Mouse (Mus musculus) lung, postnatal 4 days (tissue): ENCODE data around the gene Ccdc51.

Experiments used
- DNase-seq, 2 experiments: peaks; one replicate each; pipeline ENCODE4 v3.0.0; 2021

Gene Ccdc51

DNA sequence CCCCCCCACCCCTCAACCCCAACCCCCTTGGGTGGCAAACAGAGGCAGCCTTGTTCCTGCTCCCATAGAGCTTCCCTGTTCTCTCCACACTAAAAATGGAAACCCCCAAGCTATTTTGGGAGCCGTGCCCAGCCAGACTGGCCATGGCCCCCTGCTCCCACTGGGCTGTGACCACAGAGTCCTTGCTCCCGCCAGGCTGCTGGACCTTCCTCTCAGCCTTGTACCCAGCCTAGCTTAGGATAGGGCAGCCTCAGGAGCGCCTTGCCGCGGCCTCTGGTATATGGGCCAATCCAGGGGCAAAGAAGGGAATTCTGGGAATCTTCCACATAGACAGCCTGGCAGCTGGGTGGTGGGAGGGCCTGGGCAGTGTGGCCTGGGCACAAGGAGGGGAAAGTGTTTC lies 15.5 kb downstream of the Ccdc51 start:
- DNase-seq = peak in 1 of 2 experiments; percentile 59

GRCm38 (mm10) chr9:109098366-109098765 lies 16.1 kb downstream of the Ccdc51 start:
- DNase-seq = peak in 1 of 2 experiments; percentile 22

DNA sequence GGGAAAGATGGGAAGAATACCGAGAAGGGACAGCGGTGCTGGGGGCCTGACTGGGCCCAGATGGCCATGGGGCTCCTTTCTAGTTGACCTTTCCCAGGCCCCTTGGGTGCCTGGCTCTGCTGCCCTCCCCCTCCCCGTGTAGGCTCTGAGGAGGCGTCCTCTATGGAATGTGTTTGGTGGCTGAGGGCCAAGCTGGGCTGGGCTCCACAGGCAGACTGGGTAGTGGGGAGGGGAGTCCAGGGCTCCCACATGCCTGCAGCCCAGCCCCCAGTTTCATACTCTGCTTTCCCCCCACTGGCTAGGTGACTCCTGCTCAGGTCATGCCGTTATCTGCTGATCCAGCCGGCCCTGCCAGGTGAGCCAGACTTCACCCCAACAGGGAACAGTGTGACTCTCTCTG lies 16.7 kb downstream of the Ccdc51 start:
- DNase-seq = peak; percentile 79 to 86

GRCm38 (mm10) chr9:109100307-109100928 lies 18.1 kb downstream of the Ccdc51 start:
- DNase-seq = peak in 1 of 2 experiments; percentile 22

DNA sequence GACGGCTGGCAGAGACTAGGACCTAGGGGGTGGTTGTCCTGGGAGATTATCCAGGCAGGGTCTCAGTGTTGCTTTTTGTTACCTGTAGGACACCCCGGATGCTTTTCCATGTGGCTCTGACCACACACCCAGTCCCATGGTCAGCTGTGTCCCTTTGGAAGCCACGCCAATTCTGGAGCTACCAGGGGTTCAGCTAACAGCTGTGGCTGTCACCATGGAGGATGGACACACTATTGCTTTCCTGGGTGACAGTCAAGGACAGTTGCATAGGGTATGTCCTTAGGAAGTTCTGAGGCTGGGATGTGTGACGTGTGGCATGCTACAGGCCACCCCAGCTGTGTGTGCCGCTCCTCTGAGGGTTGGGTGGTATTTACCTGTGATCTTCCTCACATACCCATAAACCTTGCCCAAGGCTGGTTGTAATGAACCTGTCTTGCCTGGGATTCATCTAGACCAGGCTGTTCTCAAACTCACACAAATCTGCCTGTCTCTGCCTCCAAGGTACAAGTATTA lies 19.7 kb downstream of the Ccdc51 start:
- peak in 1 of 2 experiments; percentile 16 for DNase-seq

DNA sequence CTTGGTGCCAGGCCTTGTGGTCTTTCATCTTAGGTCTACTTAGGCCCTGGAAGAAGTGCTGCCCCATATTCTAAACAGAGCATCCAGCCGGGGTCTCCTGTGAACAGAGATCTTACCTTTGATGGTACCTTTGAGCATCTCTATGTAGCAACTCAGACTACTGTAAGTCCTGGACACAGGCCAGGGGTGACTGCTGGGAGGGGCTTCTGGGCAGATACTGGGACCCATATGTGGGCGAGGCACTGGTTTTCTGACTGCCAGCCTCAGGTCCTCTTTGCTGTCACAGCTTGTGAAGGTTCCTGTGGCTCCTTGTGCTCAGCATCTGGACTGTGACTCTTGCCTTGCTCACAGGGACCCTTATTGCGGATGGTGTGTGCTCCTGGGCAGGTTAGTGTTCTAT lies 20.2 kb downstream of the Ccdc51 start:
- no peak for DNase-seq

DNA sequence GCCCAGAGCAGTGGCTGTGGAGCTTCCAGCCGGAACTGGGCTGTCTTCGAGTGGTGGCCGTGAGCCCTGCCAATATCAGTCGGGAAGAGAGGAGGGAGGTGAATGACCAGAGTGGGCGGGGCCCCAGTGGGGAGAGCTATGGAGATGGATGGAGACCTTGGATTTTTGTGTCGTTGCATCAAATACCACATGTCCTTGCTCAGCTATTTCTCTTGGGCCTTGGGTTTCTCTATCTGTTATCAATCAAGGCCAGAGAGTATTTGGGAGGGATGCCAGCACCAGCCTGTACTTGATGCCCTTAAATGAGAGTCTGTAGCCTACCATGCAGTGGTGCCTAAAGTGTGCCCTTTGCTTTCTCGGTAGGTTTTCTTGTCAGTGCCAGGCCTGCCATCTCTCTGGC lies 21.0 kb downstream of the Ccdc51 start:
- DNase-seq = peak in 1 of 2 experiments; percentile 40

DNA sequence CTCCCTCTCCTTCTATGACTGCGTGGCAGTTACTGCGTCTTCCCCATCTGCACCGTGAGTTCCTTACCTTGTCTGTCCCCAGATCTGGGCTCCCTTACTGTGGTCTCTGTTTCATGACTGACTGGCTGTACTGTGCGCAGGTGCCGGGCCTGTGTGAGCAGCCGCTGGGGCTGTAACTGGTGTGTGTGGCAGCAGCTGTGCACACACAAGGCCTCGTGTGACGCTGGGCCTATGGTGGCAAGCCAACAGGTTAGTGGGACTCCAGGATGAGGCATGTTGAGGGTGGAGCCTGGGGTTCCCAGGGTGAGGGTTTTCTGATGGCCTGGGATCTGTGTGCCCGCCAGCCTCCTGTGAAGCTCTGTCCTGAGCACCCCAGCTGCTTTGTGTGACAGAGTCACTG lies 21.8 kb downstream of the Ccdc51 start:
- peak in 1 of 2 experiments; percentile 20 for DNase-seq

GRCm38 (mm10) chr9:109105011-109105410 lies 22.7 kb downstream of the Ccdc51 start:
- peak; percentile 38 to 64 for DNase-seq

DNA sequence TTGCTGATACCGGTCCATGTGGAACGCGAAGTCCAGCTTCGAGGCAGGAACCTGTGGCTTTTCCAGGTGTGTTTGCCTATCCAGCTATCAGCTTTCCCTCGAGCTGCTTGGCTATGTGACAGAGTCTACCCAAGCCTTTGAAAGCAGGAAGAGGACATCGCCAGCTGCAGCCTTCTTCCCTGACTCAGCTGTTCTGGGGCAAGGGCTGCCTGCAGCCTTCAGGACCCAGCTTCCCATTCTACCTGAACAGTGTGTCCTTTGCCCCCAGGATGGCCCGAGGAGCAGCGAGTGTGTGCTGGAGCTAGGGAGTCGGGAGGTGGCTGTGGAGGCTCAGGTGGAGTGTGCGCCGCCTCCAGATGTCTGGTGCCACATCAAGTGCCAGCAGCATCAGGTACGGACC lies 23.4 kb downstream of the Ccdc51 start:
- DNase-seq = no peak

GRCm38 (mm10) chr9:109107341-109107740 lies 25.0 kb downstream of the Ccdc51 start:
- DNase-seq = no peak

GRCm38 (mm10) chr9:109110240-109110639 lies 27.9 kb downstream of the Ccdc51 start:
- DNase-seq = peak in 1 of 2 experiments; percentile 18

GRCm38 (mm10) chr9:109111101-109111500 lies 28.8 kb downstream of the Ccdc51 start:
- no peak for DNase-seq

- no peak for DNase-seq
Measured at GRCm38 (mm10) chr9:109111591-109111990, 29.3 kb downstream of the Ccdc51 start.

GRCm38 (mm10) chr9:109113331-109113730 lies 31.0 kb downstream of the Ccdc51 start:
- no peak for DNase-seq

- DNase-seq = no peak
Measured at GRCm38 (mm10) chr9:109114276-109114675, 32.0 kb downstream of the Ccdc51 start.

- DNase-seq = no peak
Measured at GRCm38 (mm10) chr9:109114871-109115270, 32.6 kb downstream of the Ccdc51 start.

DNA sequence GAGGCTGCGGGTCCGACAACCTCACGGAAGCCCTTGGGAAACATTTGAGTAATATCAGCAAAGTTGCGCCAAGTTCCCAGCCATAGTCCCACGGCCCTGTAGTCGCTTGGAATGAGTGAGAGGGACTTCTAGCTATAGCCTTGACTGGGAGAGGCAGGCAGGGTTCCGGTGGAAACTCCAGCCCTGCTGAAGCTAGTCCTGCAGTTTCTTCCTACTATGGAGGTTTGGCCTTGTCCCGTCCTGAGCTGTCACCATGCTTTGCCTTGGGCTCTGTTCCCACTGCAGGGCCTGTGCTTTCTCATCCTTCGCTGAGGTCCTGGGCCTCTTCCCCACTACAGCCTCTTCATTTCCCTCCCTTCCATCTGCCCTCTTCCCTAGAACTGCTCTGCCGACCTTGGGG lies 33.9 kb downstream of the Ccdc51 start:
- no peak for DNase-seq

DNA sequence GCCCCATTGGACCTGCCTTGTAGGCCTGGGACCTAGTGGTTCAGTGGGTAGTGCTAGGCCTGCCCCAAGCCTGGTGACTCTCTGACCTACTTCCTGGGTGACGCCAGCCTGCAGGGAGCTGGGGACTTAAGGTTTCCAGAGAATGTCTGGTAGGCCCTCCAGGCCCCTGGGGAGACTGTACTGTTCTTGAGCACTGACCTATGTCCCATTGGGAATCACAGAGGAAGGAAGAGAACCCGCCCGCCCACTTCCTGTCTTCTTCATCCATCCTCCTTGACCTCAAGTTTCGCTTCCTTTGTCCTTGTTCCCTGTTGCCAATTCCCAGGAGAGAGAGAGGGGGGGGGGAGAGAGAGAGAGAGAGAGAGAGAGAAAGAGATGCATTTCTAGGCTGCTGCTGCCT lies 35.8 kb downstream of the Ccdc51 start:
- peak; percentile 59 to 73 for DNase-seq

DNA sequence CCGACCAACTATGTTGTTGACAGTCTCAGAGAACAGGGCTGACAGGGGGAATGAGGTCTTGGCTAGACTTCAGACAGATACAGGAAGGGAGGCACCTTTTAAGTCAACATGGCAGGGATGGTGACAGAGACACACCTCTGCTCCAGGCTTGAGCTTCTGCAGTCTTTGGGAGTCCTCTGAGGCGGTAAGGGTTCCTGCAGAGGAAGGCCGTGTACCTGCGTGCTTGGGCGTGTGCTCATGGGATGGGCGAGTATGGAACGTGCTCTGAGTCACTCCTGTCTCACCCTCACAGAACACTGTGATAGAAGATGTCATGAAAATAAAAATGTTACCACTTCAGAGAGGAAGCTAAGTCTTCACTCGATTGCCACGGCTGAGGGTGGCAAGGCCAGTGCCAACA lies 37.3 kb downstream of the Ccdc51 start:
- DNase-seq = no peak

DNA sequence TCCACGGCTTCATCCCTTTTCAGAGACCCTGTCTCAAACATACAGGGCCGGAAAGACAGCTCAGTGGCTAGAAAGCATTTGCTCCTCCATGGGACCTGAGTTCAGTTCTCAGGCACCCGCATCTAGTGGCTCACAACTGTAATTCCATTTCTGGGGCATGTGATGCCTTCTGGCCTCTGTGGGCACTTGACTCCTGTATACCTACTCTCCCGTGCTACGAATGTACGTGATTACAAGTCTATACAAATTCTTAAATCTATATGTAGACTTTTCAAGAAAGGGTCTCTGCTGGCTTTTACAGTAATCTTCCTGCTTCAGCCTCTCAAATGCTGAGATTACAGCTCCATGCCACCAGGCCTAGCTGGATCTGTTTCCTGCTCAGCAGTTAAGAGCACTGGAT lies 38.7 kb downstream of the Ccdc51 start:
- no peak for DNase-seq

DNA sequence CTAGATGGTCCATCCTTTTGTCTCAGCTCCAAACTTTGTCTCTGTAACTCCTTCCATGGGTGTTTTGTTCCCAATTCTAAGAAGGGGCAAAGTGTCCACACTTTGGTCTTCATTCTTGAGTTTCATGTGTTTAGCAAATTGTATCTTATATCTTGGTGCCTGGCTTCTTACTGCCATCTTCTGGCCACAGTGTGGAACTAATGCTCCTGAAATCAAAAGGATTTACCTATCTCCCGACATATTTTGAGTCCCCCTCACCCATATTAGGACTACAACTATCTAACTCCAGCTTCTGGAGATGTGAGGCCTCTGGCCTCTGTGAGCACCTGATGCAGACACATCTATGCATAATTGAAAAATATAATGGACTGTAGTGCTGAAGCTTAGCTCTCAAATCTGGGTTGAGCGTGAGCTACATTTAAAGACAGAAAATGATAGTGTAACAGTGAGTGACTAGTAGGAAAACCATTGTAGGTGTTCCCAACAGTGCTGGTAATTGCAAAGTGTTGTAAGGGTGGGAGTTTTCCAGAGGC lies 40.3 kb downstream of the Ccdc51 start:
- peak in 1 of 2 experiments; percentile 47 for DNase-seq

- DNase-seq = no peak
Measured at GRCm38 (mm10) chr9:109123266-109123665, 41.0 kb downstream of the Ccdc51 start.

DNA sequence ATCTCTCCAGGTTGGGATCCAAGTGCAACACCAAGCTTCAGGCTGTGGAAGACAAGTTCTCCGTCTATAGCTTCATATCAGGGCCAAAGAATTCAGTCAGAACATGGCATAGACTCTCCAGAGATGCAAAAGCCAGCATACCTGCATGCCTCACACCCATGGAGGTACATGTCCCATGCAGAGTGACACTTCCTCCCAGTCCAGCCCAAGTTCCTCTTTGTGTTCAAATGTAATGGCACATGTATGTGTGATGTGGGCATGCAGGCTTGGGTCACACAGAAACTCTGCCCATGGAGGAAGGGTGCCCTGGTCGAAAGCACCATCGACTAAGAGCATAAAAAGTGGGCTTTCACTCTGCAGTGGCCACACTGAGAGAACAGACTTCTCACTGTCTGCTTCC lies 41.9 kb downstream of the Ccdc51 start:
- no peak for DNase-seq

DNA sequence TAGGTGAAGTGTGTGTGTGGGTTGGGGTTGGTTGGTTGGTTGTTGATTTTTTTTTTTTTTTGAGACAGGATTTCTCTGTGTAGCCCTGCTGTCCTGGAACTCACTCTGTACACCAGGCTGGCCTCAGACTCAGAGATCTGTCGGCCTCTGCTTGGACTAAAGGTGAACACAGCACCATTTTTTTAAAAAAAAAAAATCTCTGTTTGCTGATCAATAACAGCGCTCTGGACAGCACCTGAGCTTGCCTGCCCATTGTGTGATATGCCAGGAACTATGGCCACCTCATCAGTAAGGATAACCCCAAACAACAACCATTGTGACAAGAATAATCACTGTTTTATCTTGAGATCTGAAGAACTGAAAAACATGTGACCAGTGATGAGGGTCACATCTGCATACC lies 42.8 kb downstream of the Ccdc51 start:
- DNase-seq = no peak
